Mouse (Mus musculus): Measurements from ENCODE around the gene Ilvbl. TPM values are rescaled to one million over a fixed set of nuclear protein-coding genes. Genes with fewer than 3 reads are reported as not detected.
A peak's percentile ranks its signal among the peaks of the same experiment; 100 is the strongest.

The Ilvbl gene
- total and polyA plus RNA-seq, 2 experiments from 2014 or later = 62.1 to 73.7 TPM

GRCm38 (mm10) chr10:78575690-78576089 lies 1.5 kb downstream of the Ilvbl start:
- peak; percentile 75 for DNase-seq (ENCODE audit: low spot score)
- TF ChIP-seq CTCF (IDR thresholded peaks at IDR 0.05; ENCODE audit: low read depth) (no peak), EP300 (IDR thresholded peaks at IDR 0.05; ENCODE audit: low read depth) (no peak)
- peak overlapping the region; percentile 88 for H3K4me2 ChIP-seq (ENCODE audit: low read depth, low read length)

GRCm38 (mm10) chr10:78576435-78577184 lies 2.5 kb downstream of the Ilvbl start:
- H3K4me2 ChIP-seq (ENCODE audit: low read depth, low read length) = peak overlapping the region; percentile 10; the same call in 1 of the 2 replicates
- DNase-seq (ENCODE audit: low spot score) = no peak
- H3K36me3 ChIP-seq (replicated peaks; ENCODE audit: control insufficient read depth, insufficient read depth, low read length) = peaks cover 51% of the 10 kb centered on the region
- H3K9ac ChIP-seq (replicated peaks; ENCODE audit: low read depth, low read length) = no peak overlapping the region
- H3K27me3 ChIP-seq (ENCODE audit: control insufficient read depth, insufficient read depth, low read length) = no peaks in the 10 kb centered on the region
- H3K27ac ChIP-seq (ENCODE audit: low read depth) = peak overlapping the region; percentile 98; the same call in 1 of the 2 replicates
- no peak for TF ChIP-seq CTCF (IDR thresholded peaks at IDR 0.05; ENCODE audit: low read depth)
- TF ChIP-seq EP300 (IDR thresholded peaks at IDR 0.05; ENCODE audit: low read depth) = no peak
- WGBS = 90% methylated on average over 16 of the region's 16 CpGs
- peaks cover 9% of the 10 kb centered on the region for H3K4me1 ChIP-seq (ENCODE audit: control insufficient read depth, insufficient read depth)
- no peak overlapping the region for H3K4me3 ChIP-seq (ENCODE audit: low read depth, low read length)
- ATAC-seq (ENCODE audit: insufficient read depth, low read depth) = no peak
- no peaks in the 10 kb centered on the region for H3K9me3 ChIP-seq (replicated peaks; ENCODE audit: control insufficient read depth, low read length)

More at GRCm38 (mm10) chr10:78575690-78576089, 1.5 kb downstream of the Ilvbl start:
- 16% methylated on average over 2 of the region's 2 CpGs for WGBS
- peak overlapping the region; percentile 65; the same call in 1 of the 2 replicates for H3K9ac ChIP-seq (replicated peaks; ENCODE audit: low read depth, low read length)
- no peaks in the 10 kb centered on the region for H3K27me3 ChIP-seq (ENCODE audit: control insufficient read depth, insufficient read depth, low read length)
- peak; percentile 42 for ATAC-seq (ENCODE audit: insufficient read depth, low read depth)
- peak overlapping the region; percentile 75 for H3K4me3 ChIP-seq (ENCODE audit: low read depth, low read length)
- peaks cover 42% of the 10 kb centered on the region for H3K36me3 ChIP-seq (replicated peaks; ENCODE audit: control insufficient read depth, insufficient read depth, low read length)
- no peaks in the 10 kb centered on the region for H3K9me3 ChIP-seq (replicated peaks; ENCODE audit: control insufficient read depth, low read length)
- peak overlapping the region; percentile 98 for H3K27ac ChIP-seq (ENCODE audit: low read depth)
- peaks cover 9% of the 10 kb centered on the region for H3K4me1 ChIP-seq (ENCODE audit: control insufficient read depth, insufficient read depth)

GRCm38 (mm10) chr10:78578204-78578603 lies 4.1 kb downstream of the Ilvbl start:
- TF ChIP-seq CTCF (IDR thresholded peaks at IDR 0.05; ENCODE audit: low read depth) = no peak
- TF ChIP-seq EP300 (IDR thresholded peaks at IDR 0.05; ENCODE audit: low read depth) = no peak
- H3K9ac ChIP-seq (replicated peaks; ENCODE audit: low read depth, low read length) = peak overlapping the region; percentile 25; the same call in 1 of the 2 replicates
- no peaks in the 10 kb centered on the region for H3K9me3 ChIP-seq (replicated peaks; ENCODE audit: control insufficient read depth, low read length)
- no peak for DNase-seq (ENCODE audit: low spot score)
- H3K27me3 ChIP-seq (ENCODE audit: control insufficient read depth, insufficient read depth, low read length) = no peaks in the 10 kb centered on the region
- peaks cover 9% of the 10 kb centered on the region for H3K4me1 ChIP-seq (ENCODE audit: control insufficient read depth, insufficient read depth)
- H3K4me3 ChIP-seq (ENCODE audit: low read depth, low read length) = no peak overlapping the region; the same call in 1 of the 2 replicates
- H3K4me2 ChIP-seq (ENCODE audit: low read depth, low read length) = peak overlapping the region; percentile 10; the same call in 1 of the 2 replicates
- H3K36me3 ChIP-seq (replicated peaks; ENCODE audit: control insufficient read depth, insufficient read depth, low read length) = peaks cover 67% of the 10 kb centered on the region
- ATAC-seq (ENCODE audit: insufficient read depth, low read depth) = no peak
- WGBS = 77% methylated on average over 3 of the region's 3 CpGs
- H3K27ac ChIP-seq (ENCODE audit: low read depth) = no peak overlapping the region

GRCm38 (mm10) chr10:78581121-78581520 lies 7.0 kb downstream of the Ilvbl start:
- Histone ChIP-seq H3K4me2 (ENCODE audit: low read depth, low read length) (no peak overlapping the region), H3K27ac (ENCODE audit: low read depth) (no peak overlapping the region), H3K27me3 (ENCODE audit: control insufficient read depth, insufficient read depth, low read length) (no peaks in the 10 kb centered on the region), H3K9ac (replicated peaks; ENCODE audit: low read depth, low read length) (no peak overlapping the region), H3K4me1 (ENCODE audit: control insufficient read depth, insufficient read depth) (peaks cover 1% of the 10 kb centered on the region; the same call in 1 of the 2 replicates), H3K4me3 (ENCODE audit: low read depth, low read length) (no peak overlapping the region), H3K36me3 (replicated peaks; ENCODE audit: control insufficient read depth, insufficient read depth, low read length) (peaks cover 96% of the 10 kb centered on the region), H3K9me3 (replicated peaks; ENCODE audit: control insufficient read depth, low read length) (no peaks in the 10 kb centered on the region)
- WGBS = 91% methylated on average over 7 of the region's 7 CpGs
- DNase-seq (ENCODE audit: low spot score) (no peak), ATAC-seq (ENCODE audit: insufficient read depth, low read depth) (no peak)
- no peak for TF ChIP-seq EP300 (IDR thresholded peaks at IDR 0.05; ENCODE audit: low read depth)
- no peak for TF ChIP-seq CTCF (IDR thresholded peaks at IDR 0.05; ENCODE audit: low read depth)

- Histone ChIP-seq H3K4me1 (ENCODE audit: control insufficient read depth, insufficient read depth) (no peaks in the 10 kb centered on the region), H3K36me3 (replicated peaks; ENCODE audit: control insufficient read depth, insufficient read depth, low read length) (peaks cover 97% of the 10 kb centered on the region), H3K4me2 (ENCODE audit: low read depth, low read length) (no peak overlapping the region), H3K27me3 (ENCODE audit: control insufficient read depth, insufficient read depth, low read length) (no peaks in the 10 kb centered on the region), H3K27ac (ENCODE audit: low read depth) (no peak overlapping the region), H3K9ac (replicated peaks; ENCODE audit: low read depth, low read length) (0 out of 2 replicates have a peak overlapping the region, but pooled peaks have one; percentile 9), H3K9me3 (replicated peaks; ENCODE audit: control insufficient read depth, low read length) (no peaks in the 10 kb centered on the region), H3K4me3 (ENCODE audit: low read depth, low read length) (no peak overlapping the region)
- ATAC-seq (ENCODE audit: insufficient read depth, low read depth) = no peak
- DNase-seq (ENCODE audit: low spot score) = no peak
- WGBS = 56% methylated on average over 9 of the region's 9 CpGs
- TF ChIP-seq CTCF (IDR thresholded peaks at IDR 0.05; ENCODE audit: low read depth) (no peak), EP300 (IDR thresholded peaks at IDR 0.05; ENCODE audit: low read depth) (no peak)
Observed at GRCm38 (mm10) chr10:78583347-78583746, 9.2 kb downstream of the Ilvbl start.

Measured in heart, postnatal 0 days (tissue).